Mouse (Mus musculus): Measurements from ENCODE around the gene Gm20518.

GRCm38 (mm10) chr16:17920586-17920985 is 29.1 kb upstream of the Gm20518 start:
- TF ChIP-seq CTCF (IDR thresholded peaks at IDR 0.05; ENCODE audit: low read depth, low read length) = no peak
- no peak for TF ChIP-seq POLR2A (IDR thresholded peaks at IDR 0.05; ENCODE audit: extremely low read depth, insufficient read depth, low read length)
